Mouse (Mus musculus): Measurements from ENCODE around the gene Rnf217. TPM values are rescaled to one million over a fixed set of nuclear protein-coding genes. Genes with fewer than 3 reads are reported as not detected.

The Rnf217 gene
- total RNA-seq, 2 experiments from 2014 or later, result 8.3 to 8.8 TPM

DNA sequence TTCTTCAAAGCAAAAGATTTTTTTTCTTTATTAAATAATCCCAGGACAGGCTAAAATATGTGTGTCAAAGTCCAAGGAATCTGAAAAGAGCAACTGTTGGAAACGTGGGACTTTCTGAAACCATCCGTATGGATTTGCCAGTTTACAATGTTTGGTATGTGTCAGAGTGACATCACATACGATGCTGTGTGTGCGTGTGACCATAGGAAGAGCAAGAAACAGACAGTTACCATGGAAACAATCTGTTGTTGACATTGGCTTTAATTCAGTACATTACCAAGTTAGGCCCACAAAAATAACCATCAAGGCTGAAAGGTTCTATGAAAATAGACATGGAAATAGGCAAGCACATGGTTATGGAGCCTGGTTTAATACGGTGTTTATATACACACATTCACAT is 107.3 kb downstream of the Rnf217 start:
- no peak for DNase-seq (ENCODE audit: low spot score in 2 of 2)

DNA sequence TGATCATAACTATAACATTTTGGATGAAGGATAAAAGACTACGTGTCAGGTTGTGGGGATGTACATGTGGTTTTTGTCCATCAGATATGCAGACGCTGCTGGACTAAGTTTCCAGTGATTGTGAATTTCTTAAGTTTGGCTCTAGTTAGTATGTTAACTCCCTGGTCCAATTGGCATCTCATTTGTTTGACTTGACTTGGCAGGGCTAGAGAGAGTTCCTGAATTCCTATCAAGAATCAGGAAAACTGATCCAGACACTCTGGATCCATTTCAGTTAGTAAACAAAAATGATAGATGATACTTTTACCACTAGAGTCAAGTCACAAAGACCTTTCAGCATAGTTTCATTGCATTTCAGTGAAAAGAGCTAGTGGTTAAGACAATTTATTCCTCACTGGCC is 112.1 kb downstream of the Rnf217 start:
- no peak for DNase-seq (ENCODE audit: low spot score in 2 of 2)

DNA sequence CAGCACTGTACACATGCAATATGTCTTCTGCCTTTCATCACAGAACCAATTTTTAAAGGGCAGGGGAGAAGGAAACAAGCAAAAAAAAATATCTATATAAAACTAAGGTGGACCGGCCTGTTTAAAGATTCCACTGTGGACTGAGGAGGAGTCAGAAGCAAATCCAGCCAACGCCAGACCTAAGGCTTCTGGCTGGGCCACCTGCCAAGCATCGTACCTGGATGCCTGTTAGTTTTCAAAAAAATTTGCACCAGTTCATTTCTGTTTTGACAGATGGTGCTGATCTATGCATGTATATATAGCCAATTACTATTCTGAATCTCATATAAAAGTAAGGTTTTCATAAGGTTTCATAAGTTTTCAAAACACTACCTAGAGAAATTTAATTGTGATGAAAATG is 113.2 kb downstream of the Rnf217 start:
- DNase-seq (ENCODE audit: low spot score in 2 of 2), result no peak

DNA sequence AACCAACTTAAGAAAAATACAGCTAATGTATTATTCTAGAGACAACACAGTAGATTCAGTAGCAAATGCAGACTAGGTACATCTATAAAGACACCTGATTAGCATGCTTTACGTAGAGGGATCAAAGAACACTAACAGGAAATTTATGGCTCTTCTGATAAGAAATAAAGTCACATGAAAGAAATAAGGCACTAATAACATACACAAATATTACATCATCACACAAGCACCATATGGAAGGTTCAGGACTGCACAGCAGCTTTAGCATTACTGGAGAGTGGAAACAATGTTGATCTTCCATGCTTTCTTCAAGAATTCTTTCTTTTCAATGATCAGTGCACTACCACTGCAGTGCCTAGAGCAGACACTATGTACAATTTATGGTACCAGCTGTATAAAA is 114.7 kb downstream of the Rnf217 start:
- DNase-seq (ENCODE audit: low spot score in 2 of 2), result no peak

DNA sequence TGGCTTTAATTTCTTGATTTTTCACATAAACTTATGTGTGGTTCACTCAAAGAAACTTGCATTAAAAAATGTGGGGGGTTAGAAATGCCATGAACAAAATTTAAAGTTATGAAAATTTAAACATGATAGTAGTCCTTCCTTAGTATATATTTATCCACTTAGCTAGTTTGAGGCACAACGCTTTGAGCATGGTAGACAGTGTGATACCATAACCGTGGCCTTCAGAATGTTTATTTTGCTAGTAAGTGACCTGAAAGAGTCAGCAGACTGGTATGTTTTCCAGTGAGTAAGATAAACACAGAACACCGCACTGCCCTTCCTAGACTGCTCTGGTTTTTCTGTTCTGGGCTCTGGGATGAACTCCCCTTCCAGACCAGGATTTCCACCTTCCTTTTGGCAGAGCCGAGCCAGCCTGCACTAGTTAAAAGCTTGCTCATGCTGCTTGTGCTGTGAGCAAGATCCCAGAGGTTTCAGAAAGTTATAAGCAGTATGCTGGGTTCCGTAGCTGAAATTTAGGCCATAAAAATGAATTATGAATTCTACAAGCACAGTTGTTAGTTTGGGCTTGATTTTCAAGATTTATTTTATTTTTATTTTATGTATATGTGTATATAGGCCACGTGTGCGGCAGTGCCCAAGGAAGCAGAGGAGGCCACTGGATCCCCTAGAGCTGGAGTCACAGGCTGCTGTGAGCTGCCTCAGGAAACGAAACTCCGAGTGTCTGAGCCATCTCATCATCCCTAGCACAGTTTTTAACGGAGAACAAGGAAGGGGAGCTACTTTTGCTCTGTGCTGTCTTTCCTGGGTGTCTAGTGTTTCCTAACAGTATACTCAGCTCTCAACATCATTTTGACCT is 141.7 kb downstream of the Rnf217 start:
- no peak for DNase-seq (ENCODE audit: low spot score in 2 of 2)

DNA sequence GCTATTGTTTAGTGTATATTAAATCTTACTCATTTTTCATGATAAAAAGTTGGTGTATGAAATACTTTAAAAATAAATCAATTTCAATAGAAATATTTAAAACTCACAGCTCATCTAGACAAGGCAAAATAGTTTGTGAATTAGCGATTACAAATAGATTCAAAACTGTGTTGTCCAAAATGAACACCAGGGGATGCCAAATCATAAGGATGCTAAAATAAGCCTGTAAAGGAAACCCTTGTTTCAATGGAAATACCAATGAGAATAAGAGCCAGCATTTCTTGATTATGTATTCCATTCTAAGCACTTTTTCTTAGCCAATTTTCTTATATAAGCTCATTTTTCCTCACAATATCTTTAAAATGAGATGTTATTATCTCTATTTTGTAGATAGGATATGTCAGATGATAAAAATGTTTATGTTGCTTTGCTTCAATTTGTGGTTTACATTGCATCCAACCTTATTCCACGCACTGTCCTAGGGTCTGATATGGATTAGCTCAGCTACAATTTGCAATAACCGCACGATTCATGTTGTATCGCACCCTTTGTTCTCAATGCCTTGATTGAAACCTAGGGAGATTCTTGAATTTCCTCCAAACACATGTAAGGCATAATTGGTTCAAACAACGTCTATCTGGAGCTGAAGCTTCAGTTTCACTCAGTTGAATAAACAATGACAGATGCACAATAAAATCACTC is 143.0 kb downstream of the Rnf217 start:
- DNase-seq (ENCODE audit: low spot score in 2 of 2), result no peak

DNA sequence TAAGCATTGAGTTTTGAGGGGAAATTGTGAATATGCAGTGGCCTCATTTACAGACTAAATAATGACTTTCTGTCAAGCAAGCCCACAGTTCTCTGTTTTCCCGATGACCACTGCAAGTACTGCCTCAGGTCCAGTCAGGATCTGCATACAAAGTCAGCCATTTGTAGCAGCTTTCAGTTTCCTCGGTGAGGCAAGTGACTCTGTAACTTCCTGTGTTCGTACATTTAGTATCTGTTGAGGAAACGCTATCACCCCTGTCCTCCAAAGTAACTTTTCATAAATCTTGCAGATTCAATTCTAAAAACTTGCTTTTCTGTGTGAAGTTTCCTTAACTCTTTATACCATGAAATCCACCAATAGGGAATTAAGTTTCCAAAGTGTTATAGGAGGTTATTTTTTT is 143.6 kb downstream of the Rnf217 start:
- no peak for DNase-seq (ENCODE audit: low spot score in 2 of 2)

DNA sequence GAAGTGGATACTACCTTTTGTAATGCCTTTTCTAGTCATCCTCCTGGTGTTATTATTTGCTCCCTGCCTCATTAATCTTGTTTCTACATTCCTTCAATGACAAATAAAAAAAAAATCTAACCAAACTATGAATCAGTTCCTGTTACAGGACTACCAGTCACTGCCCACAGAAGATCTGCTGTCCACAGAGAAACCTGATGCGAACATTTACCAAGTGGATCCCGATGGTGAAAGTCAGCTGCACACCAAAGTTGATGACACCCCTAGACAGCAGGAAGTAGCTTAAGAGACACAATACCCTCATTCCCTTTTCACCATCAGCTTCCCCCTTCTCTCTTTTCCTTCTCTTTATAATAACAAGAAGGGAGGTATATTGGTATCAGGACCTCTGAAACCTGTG is 145.9 kb downstream of the Rnf217 start:
- no peak for DNase-seq (ENCODE audit: low spot score in 2 of 2)

DNA sequence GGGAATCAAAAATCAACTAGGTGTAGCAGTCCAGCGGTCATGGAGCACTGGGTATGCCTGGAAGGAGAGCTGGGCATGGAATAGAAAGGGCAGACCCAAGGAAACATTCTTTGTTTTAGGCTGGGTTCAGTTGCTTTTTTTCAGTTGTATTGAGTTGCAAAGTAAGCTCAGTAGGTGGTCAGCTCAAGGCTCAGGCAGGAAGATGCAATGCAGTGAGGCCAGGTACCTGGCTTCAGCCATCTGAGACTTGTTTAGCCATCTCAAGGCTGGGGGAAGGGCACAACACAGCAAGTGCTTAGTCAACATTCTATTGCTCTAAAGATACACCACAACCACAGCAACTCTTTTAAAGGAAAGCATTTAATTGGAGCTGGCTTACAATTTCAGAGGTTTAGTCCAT is 152.2 kb downstream of the Rnf217 start:
- no peak for DNase-seq (ENCODE audit: low spot score in 2 of 2)

DNA sequence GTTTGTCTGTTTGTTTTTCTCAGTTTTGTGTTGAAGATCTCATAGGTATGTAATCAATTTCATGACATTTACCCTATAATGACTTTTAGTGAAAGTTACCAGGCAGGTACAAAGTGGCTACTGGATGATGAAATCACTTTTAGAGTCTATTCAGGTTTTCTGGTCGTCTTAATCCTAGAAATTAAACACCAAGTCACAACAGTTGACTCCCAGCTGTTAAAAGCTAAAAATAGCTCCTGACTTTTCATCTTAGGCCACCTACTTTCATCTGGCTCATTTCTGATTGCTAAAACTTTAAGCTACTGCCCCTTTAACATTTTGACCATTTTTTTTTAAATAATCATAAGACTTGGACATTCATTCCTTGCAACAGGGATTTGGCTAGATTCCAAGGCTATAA is 161.9 kb downstream of the Rnf217 start:
- no peak for DNase-seq (ENCODE audit: low spot score in 2 of 2)

DNA sequence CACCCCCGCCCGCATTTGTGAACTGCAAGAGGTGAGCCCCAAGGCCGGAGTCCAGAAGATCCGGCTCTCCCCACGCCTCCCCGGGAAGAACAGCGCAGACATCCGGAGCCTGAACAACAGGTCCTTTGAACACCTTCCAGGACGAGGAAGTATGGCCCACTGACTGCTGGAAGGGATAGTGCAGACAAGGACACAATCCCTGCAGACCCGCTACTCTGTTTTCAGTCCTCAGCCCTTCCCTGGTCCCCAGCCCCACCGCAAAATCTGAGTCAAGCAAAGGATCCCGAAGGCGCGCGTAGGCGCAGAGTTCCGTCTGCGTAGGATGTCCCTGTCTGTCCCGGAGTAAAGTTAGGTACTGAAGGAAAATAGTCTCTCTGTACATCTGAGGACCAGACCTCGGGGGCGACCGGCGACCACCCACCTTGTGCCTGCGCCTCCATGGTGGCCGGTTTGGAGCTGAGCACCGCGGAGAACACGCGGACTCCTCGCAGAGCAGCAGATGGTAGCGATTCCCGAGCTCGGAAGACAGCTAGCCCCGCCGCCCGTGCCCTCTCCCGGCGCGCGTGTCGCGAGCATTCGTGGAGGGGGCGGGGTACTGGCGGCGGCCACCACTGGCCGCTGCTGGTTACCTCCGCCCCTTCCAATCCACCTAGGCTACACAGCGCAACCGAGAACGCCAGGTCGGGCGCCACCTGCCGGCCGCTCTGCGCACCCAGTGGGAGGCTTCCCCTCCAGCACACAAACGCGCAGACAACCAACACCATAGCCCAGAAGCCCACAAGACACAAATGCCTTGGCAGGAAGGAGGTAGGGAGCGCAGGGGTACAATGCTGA is 163.5 kb downstream of the Rnf217 start, which contains the start of gene Tpd52l1:
TSS of gene Tpd52l1 (minus strand) at position 668 of the 834 bp plus-strand sequence.
- peak; percentile 85 to 92 for DNase-seq (ENCODE audit: low spot score in 2 of 2)

DNA sequence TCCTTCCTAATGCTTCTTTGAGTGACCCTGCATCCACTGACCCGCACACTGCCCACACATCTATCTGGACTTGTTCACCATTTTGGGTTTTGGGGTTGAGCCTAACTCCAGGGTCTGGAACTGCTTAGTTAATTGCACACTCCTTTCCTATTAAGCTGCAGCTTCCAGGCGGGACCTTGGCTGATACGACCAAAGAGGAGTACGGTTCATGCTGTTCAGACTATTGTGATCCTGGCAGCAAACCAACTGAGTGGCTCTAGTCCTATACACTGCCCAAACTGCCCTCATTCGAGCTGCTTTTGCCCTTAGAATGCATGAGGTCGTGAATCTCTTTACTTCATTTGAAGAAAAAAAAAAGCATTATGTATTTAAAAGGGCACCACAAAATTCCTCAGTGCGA is 164.8 kb downstream of the Rnf217 start:
- no peak for DNase-seq (ENCODE audit: low spot score in 2 of 2)

Other genes with a start within 250 kb of the Rnf217 start
- 10 to 100 TPM; 18.5 to 20.0 TPM for gene Tpd52l1, start 163.2 kb downstream of the Rnf217 start, total RNA-seq (2021)